Mouse (Mus musculus): ENCODE results near the gene Ptprd. TPM values are rescaled to one million over a fixed set of nuclear protein-coding genes. Genes with fewer than 3 reads are reported as not detected.

The Ptprd gene
- total and polyA plus RNA-seq, 3 experiments: not detected

GRCm38 (mm10) chr4:76312593-76312992 lies 1899.2 kb downstream of the Ptprd start:
- Histone ChIP-seq H3K9me3 (replicated peaks; ENCODE audit: insufficient read depth, low read length) (no peaks in the 10 kb centered on the region), H3K9ac (ENCODE audit: control insufficient read depth, low read depth, low read length, poor library complexity, severe bottlenecking) (no peak overlapping the region), H3K36me3 (ENCODE audit: control insufficient read depth in 1 of 2, insufficient read depth in 2 of 2, low read length in 2 of 2) (no peaks in the 10 kb centered on the region), H3K4me3 (ENCODE audit: control insufficient read depth in 1 of 2, insufficient read depth in 1 of 2, low read depth in 2 of 2, low read length in 2 of 2) (no peak overlapping the region), H3K27ac (ENCODE audit: control insufficient read depth, low read depth, low read length) (no peak overlapping the region), H3K79me2 (ENCODE audit: control insufficient read depth, insufficient read depth, low read length, poor library complexity) (no peaks in the 10 kb centered on the region), H3K27me3 (ENCODE audit: control insufficient read depth in 1 of 2, insufficient read depth in 2 of 2, low read length in 2 of 2) (no peaks in the 10 kb centered on the region), H3K4me1 (ENCODE audit: control insufficient read depth in 1 of 2, insufficient read depth in 2 of 2, low read length in 2 of 2) (no peaks in the 10 kb centered on the region)
- DNase-seq (ENCODE audit: low read depth, low spot score): no peak
- TF ChIP-seq JUND (IDR thresholded peaks at IDR 0.05; ENCODE audit: low read depth, low read length): no peak
- TF ChIP-seq CHD2 (IDR thresholded peaks at IDR 0.05; ENCODE audit: low read length): no peak
- no peak for TF ChIP-seq POLR2AphosphoS2 (IDR thresholded peaks at IDR 0.05; ENCODE audit: low read length)
- TF ChIP-seq MAZ (IDR thresholded peaks at IDR 0.05; ENCODE audit: low read depth, low read length): no peak
- no peak for TF ChIP-seq ZC3H11A (IDR thresholded peaks at IDR 0.05; ENCODE audit: low read depth, low read length)
- TF ChIP-seq MXI1 (IDR thresholded peaks at IDR 0.05; ENCODE audit: low read depth, low read length): no peak
- TF ChIP-seq BHLHE40 (IDR thresholded peaks at IDR 0.05; ENCODE audit: borderline replicate concordance, low read depth, low read length): no peak
- TF ChIP-seq ETS1 (IDR thresholded peaks at IDR 0.05; ENCODE audit: low read depth, low read length): no peak
- no peak for TF ChIP-seq EP300 (IDR thresholded peaks at IDR 0.05; ENCODE audit: low read depth in 1 of 2, low read length in 2 of 2)
- TF ChIP-seq USF2 (IDR thresholded peaks at IDR 0.05; ENCODE audit: borderline replicate concordance in 1 of 2, insufficient read depth in 1 of 2, low read depth in 1 of 2, low read length in 2 of 2): no peak
- no peak for TF ChIP-seq ELF1 (IDR thresholded peaks at IDR 0.05; ENCODE audit: low read depth, low read length)
- no peak for TF ChIP-seq GATA1 (IDR thresholded peaks at IDR 0.05; ENCODE audit: low read depth, low read length)
- no peak for TF ChIP-seq KAT2A (conservative IDR thresholded peaks at IDR 0.05; ENCODE audit: low read depth, low read length)
- no peak for TF ChIP-seq UBTF (IDR thresholded peaks at IDR 0.05; ENCODE audit: borderline replicate concordance, insufficient read depth, low read depth, low read length)
- no peak for TF ChIP-seq RAD21 (IDR thresholded peaks at IDR 0.05; ENCODE audit: low read depth, low read length)
- no peak for TF ChIP-seq CHD1 (IDR thresholded peaks at IDR 0.05; ENCODE audit: low read depth, low read length)

GRCm38 (mm10) chr4:76305987-76306386 lies 1905.8 kb downstream of the Ptprd start:
- Histone ChIP-seq H3K9me3 (replicated peaks; ENCODE audit: insufficient read depth, low read length) (no peaks in the 10 kb centered on the region), H3K36me3 (ENCODE audit: control insufficient read depth in 1 of 2, insufficient read depth in 2 of 2, low read length in 2 of 2) (no peaks in the 10 kb centered on the region), H3K27me3 (ENCODE audit: control insufficient read depth in 1 of 2, insufficient read depth in 2 of 2, low read length in 2 of 2) (no peaks in the 10 kb centered on the region), H3K27ac (ENCODE audit: control insufficient read depth, low read depth, low read length) (no peak overlapping the region), H3K4me1 (ENCODE audit: control insufficient read depth in 1 of 2, insufficient read depth in 2 of 2, low read length in 2 of 2) (no peaks in the 10 kb centered on the region), H3K4me3 (ENCODE audit: control insufficient read depth in 1 of 2, insufficient read depth in 1 of 2, low read depth in 2 of 2, low read length in 2 of 2) (no peak overlapping the region), H3K79me2 (ENCODE audit: control insufficient read depth, insufficient read depth, low read length, poor library complexity) (no peaks in the 10 kb centered on the region), H3K9ac (ENCODE audit: control insufficient read depth, low read depth, low read length, poor library complexity, severe bottlenecking) (no peak overlapping the region)
- TF ChIP-seq POLR2A (IDR thresholded peaks at IDR 0.05; ENCODE audit: control insufficient read depth in 1 of 2, insufficient read depth in 1 of 2, low read depth in 1 of 2, low read length in 2 of 2, poor library complexity in 1 of 2): no peak
- no peak for TF ChIP-seq USF2 (IDR thresholded peaks at IDR 0.05; ENCODE audit: borderline replicate concordance in 1 of 2, insufficient read depth in 1 of 2, low read depth in 1 of 2, low read length in 2 of 2)
- TF ChIP-seq TAL1 (IDR thresholded peaks at IDR 0.05; ENCODE audit: low read length): no peak
- no peak for TF ChIP-seq UBTF (IDR thresholded peaks at IDR 0.05; ENCODE audit: borderline replicate concordance, insufficient read depth, low read depth, low read length)
- no peak for TF ChIP-seq HCFC1 (IDR thresholded peaks at IDR 0.05; ENCODE audit: low read depth, low read length)
- TF ChIP-seq MAFK (IDR thresholded peaks at IDR 0.05; ENCODE audit: borderline replicate concordance, low read depth, low read length): no peak
- TF ChIP-seq GABPA (IDR thresholded peaks at IDR 0.05; ENCODE audit: low read depth, low read length): no peak
- no peak for TF ChIP-seq KAT2A (conservative IDR thresholded peaks at IDR 0.05; ENCODE audit: low read depth, low read length)
- no peak for TF ChIP-seq SMC3 (IDR thresholded peaks at IDR 0.05; ENCODE audit: low read depth, low read length)
- no peak for TF ChIP-seq JUND (IDR thresholded peaks at IDR 0.05; ENCODE audit: low read depth, low read length)
- TF ChIP-seq GATA1 (IDR thresholded peaks at IDR 0.05; ENCODE audit: low read depth, low read length): no peak
- TF ChIP-seq RCOR1 (IDR thresholded peaks at IDR 0.05; ENCODE audit: low read depth, low read length): no peak
- no peak for TF ChIP-seq RAD21 (IDR thresholded peaks at IDR 0.05; ENCODE audit: low read depth, low read length)
- no peak for TF ChIP-seq MEF2A (IDR thresholded peaks at IDR 0.05; ENCODE audit: extremely low read depth, insufficient replicate concordance, low read depth, low read length, poor library complexity, severe bottlenecking)
- no peak for TF ChIP-seq USF1 (IDR thresholded peaks at IDR 0.05; ENCODE audit: low read depth, low read length)
- no peak for DNase-seq (ENCODE audit: low read depth, low spot score)

Measured in MEL (cell line).